Mouse (Mus musculus) megakaryocyte, embryonic 14.5 days (primary cell): ENCODE measurements around the gene Gm7982.
"Not testable (repeated sequence)": the region's sequence is repeated elsewhere in the genome, so short reads cannot be mapped to it uniquely, and the experiment has no call there.

Experiments
- FLI1 ChIP-seq: IDR thresholded peaks from 2 replicates; pipeline ENCODE4 v1.6.1; 2012; ENCODE audit warnings: low read length, inconsistent platforms, mixed read lengths
- GATA1 ChIP-seq: IDR thresholded peaks from 3 replicates; pipeline ENCODE4 v1.6.1; 2012; ENCODE audit warnings: mixed read lengths, low read length, inconsistent platforms, borderline replicate concordance

DNA sequence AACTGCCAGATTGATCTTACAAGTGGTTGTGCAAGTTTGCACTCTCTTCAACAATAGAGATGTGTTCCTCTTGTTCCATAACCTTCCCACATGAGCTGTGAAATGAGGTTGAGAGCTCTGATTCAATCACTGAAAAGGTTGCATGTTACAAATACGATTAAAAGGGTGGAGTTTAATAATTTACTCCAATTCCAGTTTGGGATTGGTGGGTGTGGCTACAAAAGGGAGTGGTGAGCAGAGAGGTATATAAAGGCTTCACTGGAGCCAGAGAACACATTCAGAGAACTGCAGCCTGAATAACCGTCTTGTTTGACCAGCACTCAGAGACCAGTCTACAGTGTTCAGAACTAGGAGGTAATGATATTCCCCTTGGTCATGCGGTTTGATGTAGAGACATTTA, at the start of gene Gm7982:
- TF ChIP-seq GATA1, FLI1: not testable (repeated sequence)
